Mouse (Mus musculus): Measurements from ENCODE around the gene Agpat4. TPM values are rescaled to one million over a fixed set of nuclear protein-coding genes. Genes with fewer than 3 reads are reported as not detected.
A peak's percentile ranks its signal among the peaks of the same experiment; 100 is the strongest.

The Agpat4 gene
- polyA plus RNA-seq, 1 experiment = 1.0 TPM

- H3K4me3 ChIP-seq (replicated peaks) = no peak overlapping the region
- no peaks in the 10 kb centered on the region for H3K27me3 ChIP-seq (replicated peaks)
- H3K9me3 ChIP-seq = no peaks in the 10 kb centered on the region
- H3K36me3 ChIP-seq (replicated peaks; ENCODE audit: low read length) = peaks cover 93% of the 10 kb centered on the region
- TF ChIP-seq GATA1 (IDR thresholded peaks at IDR 0.05; ENCODE audit: borderline replicate concordance, low read length) (no peak), FLI1 (IDR thresholded peaks at IDR 0.05; ENCODE audit: low read length) (no peak)
- no peaks in the 10 kb centered on the region for H3K4me1 ChIP-seq
These were observed 109.5 kb downstream of the Agpat4 start for GRCm38 (mm10) chr17:12228001-12228400.

GRCm38 (mm10) chr17:12228471-12228870 is 110.0 kb downstream of the Agpat4 start:
- TF ChIP-seq FLI1 (IDR thresholded peaks at IDR 0.05; ENCODE audit: low read length) (no peak), GATA1 (IDR thresholded peaks at IDR 0.05; ENCODE audit: borderline replicate concordance, low read length) (no peak)
- H3K27me3 ChIP-seq (replicated peaks) = no peaks in the 10 kb centered on the region
- no peaks in the 10 kb centered on the region for H3K9me3 ChIP-seq
- H3K36me3 ChIP-seq (replicated peaks; ENCODE audit: low read length) = peaks cover 94% of the 10 kb centered on the region
- H3K4me3 ChIP-seq (replicated peaks) = no peak overlapping the region
- H3K4me1 ChIP-seq = no peaks in the 10 kb centered on the region

DNA sequence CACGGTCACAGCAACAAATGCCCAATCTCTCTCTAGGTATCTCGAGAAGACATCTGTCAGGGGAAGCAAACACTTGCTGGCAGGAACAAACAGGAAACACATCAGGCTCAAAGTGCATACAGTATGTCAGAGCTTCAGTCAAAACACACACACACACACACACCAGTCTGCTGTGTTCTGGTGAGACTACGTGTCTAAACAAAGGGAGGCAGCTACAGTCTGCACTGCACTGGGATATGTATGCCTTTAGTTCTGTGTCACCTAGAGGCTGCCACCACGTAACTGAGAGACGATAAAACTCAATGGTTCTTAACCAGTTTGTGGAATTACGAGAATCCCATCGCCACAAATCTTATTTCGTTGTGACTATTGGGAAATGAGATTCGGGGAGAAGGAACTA is 111.3 kb downstream of the Agpat4 start:
- Histone ChIP-seq H3K27me3 (replicated peaks) (no peaks in the 10 kb centered on the region), H3K36me3 (replicated peaks; ENCODE audit: low read length) (peaks cover 94% of the 10 kb centered on the region)

GRCm38 (mm10) chr17:12230167-12230566 is 111.7 kb downstream of the Agpat4 start:
- Histone ChIP-seq H3K36me3 (replicated peaks; ENCODE audit: low read length) (peaks cover 95% of the 10 kb centered on the region), H3K4me1 (no peaks in the 10 kb centered on the region), H3K27me3 (replicated peaks) (no peaks in the 10 kb centered on the region), H3K9me3 (no peaks in the 10 kb centered on the region), H3K4me3 (replicated peaks) (no peak overlapping the region)
- TF ChIP-seq GATA1 (IDR thresholded peaks at IDR 0.05; ENCODE audit: borderline replicate concordance, low read length) = no peak
- TF ChIP-seq FLI1 (IDR thresholded peaks at IDR 0.05; ENCODE audit: low read length) = no peak

More for the DNA sequence above, 111.3 kb downstream of the Agpat4 start:
- no peaks in the 10 kb centered on the region for H3K9me3 ChIP-seq
- H3K4me3 ChIP-seq (replicated peaks) = no peak overlapping the region
- no peaks in the 10 kb centered on the region for H3K4me1 ChIP-seq
- TF ChIP-seq GATA1 (IDR thresholded peaks at IDR 0.05; ENCODE audit: borderline replicate concordance, low read length) = no peak
- TF ChIP-seq FLI1 (IDR thresholded peaks at IDR 0.05; ENCODE audit: low read length) = no peak

DNA sequence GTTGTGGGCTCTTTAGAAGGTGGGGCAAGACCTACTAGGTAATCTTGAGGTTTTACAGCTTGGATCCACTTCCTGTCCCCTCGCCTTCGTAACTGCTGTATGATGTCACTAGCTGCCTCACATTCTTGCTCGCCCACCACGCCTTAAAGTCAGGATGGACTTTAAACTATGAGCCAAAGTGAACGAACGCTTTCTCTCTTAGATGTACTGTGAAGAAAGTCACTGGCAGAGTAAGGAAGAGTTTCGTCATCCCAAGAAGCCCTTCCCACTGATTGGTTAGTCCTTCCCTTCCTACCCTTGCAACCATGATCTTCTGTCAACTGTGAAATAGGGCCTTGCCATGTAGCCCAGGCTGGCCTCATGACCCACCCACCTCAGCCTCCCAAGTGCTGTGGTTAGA is 112.6 kb downstream of the Agpat4 start:
- H3K36me3 ChIP-seq (replicated peaks; ENCODE audit: low read length) = peaks cover 98% of the 10 kb centered on the region
- H3K4me1 ChIP-seq = no peaks in the 10 kb centered on the region
- no peak for TF ChIP-seq FLI1 (IDR thresholded peaks at IDR 0.05; ENCODE audit: low read length)
- no peak overlapping the region for H3K4me3 ChIP-seq (replicated peaks)
- H3K9me3 ChIP-seq = no peaks in the 10 kb centered on the region
- no peaks in the 10 kb centered on the region for H3K27me3 ChIP-seq (replicated peaks)

GRCm38 (mm10) chr17:12232724-12233123 is 114.2 kb downstream of the Agpat4 start:
- H3K36me3 ChIP-seq (replicated peaks; ENCODE audit: low read length) = peaks cover 98% of the 10 kb centered on the region

GRCm38 (mm10) chr17:12240701-12241100 is 122.2 kb downstream of the Agpat4 start:
- Histone ChIP-seq H3K4me3 (replicated peaks) (no peak overlapping the region), H3K27me3 (replicated peaks) (no peaks in the 10 kb centered on the region), H3K36me3 (replicated peaks; ENCODE audit: low read length) (peaks cover 88% of the 10 kb centered on the region), H3K9me3 (no peaks in the 10 kb centered on the region), H3K4me1 (no peaks in the 10 kb centered on the region)
- no peak for TF ChIP-seq FLI1 (IDR thresholded peaks at IDR 0.05; ENCODE audit: low read length)

More at GRCm38 (mm10) chr17:12232724-12233123, 114.2 kb downstream of the Agpat4 start:
- no peak overlapping the region for H3K4me3 ChIP-seq (replicated peaks)
- no peaks in the 10 kb centered on the region for H3K9me3 ChIP-seq
- no peaks in the 10 kb centered on the region for H3K27me3 ChIP-seq (replicated peaks)
- no peaks in the 10 kb centered on the region for H3K4me1 ChIP-seq
- TF ChIP-seq GATA1 (IDR thresholded peaks at IDR 0.05; ENCODE audit: borderline replicate concordance, low read length) (no peak), FLI1 (IDR thresholded peaks at IDR 0.05; ENCODE audit: low read length) (no peak)

GRCm38 (mm10) chr17:12249783-12250504 is 131.4 kb downstream of the Agpat4 start:
- peaks cover 78% of the 10 kb centered on the region for H3K36me3 ChIP-seq (replicated peaks; ENCODE audit: low read length)
- peaks cover 44% of the 10 kb centered on the region for H3K9me3 ChIP-seq
- no peak for TF ChIP-seq FLI1 (IDR thresholded peaks at IDR 0.05; ENCODE audit: low read length)
- TF ChIP-seq GATA1 (IDR thresholded peaks at IDR 0.05; ENCODE audit: borderline replicate concordance, low read length) = no peak

DNA sequence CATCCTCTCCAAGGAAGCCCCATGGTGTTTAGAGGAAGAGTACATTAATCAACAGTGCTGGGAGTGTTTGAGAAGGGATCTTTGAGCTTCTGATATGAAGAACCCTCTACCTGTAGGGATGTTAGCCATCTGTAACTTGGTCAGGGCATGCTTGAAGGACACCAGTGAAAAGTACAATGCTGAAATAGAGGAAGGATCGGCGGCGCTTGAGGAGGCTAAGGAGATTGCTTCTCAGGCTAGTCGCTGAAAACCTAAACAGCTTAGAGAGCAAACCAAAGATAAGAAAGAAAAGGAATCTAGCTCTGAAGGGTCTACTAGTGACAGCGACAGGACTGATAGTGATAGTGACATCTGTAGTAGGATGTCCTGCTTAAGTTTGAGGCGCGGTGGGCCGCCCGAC is 132.1 kb downstream of the Agpat4 start:
- TF ChIP-seq FLI1 (IDR thresholded peaks at IDR 0.05; ENCODE audit: low read length) (no peak), GATA1 (IDR thresholded peaks at IDR 0.05; ENCODE audit: borderline replicate concordance, low read length) (no peak)
- Histone ChIP-seq H3K36me3 (replicated peaks; ENCODE audit: low read length) (peaks cover 82% of the 10 kb centered on the region), H3K9me3 (peaks cover 44% of the 10 kb centered on the region), H3K4me3 (replicated peaks) (no peak overlapping the region), H3K27me3 (replicated peaks) (no peaks in the 10 kb centered on the region), H3K4me1 (peaks cover 7% of the 10 kb centered on the region; the same call in 1 of the 2 replicates)

More at GRCm38 (mm10) chr17:12249783-12250504, 131.4 kb downstream of the Agpat4 start:
- peak overlapping the region; percentile 20 for H3K4me3 ChIP-seq (replicated peaks)
- peaks cover 7% of the 10 kb centered on the region; the same call in 1 of the 2 replicates for H3K4me1 ChIP-seq
- H3K27me3 ChIP-seq (replicated peaks) = no peaks in the 10 kb centered on the region

DNA sequence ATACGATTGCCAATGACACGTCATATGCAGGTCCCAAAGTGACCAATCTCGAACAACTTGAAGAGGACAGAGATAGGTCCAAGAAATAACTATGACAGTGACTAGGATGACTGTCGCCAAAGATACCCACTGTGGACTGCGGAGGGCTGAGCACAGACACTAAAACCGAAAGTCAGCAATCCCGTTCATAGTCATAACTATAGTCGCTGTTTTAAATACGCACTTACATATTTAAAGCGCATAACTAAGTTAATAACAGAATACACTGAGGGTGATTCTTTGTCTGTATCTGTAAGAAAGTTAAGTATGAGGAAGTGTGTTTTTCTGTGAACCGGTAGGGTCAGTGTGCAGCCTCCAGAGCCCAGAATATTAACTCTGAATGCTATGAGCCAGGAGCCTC is 137.6 kb downstream of the Agpat4 start:
- no peak for TF ChIP-seq FLI1 (IDR thresholded peaks at IDR 0.05; ENCODE audit: low read length)
- no peaks in the 10 kb centered on the region for H3K27me3 ChIP-seq (replicated peaks)

More for the DNA sequence above, 137.6 kb downstream of the Agpat4 start:
- Histone ChIP-seq H3K9me3 (peaks cover 29% of the 10 kb centered on the region), H3K4me3 (replicated peaks) (no peak overlapping the region), H3K4me1 (no peaks in the 10 kb centered on the region), H3K36me3 (replicated peaks; ENCODE audit: low read length) (peaks cover 95% of the 10 kb centered on the region)
